Mouse (Mus musculus) embryonic facial prominence, embryonic 11.5 days (tissue): Measurements from ENCODE around the gene Trpv5. TPM values are rescaled to one million over a fixed set of nuclear protein-coding genes. Genes with fewer than 3 reads are reported as not detected.

ENCODE experiments used
- polyA plus RNA-seq: library from polyadenylated mRNA; unstranded; fragments of >200 nt; fragmentation: Nextera tagmentation; extraction: Ambion mirVana; gene quantifications from 2 replicates; pipeline ENCODE4 v1.2.1, GENCODE M21; 2014

The Trpv5 gene
- polyA plus RNA-seq, 1 experiment from 2014 or later: not detected

Other genes with a start within 250 kb of the Trpv5 start
- 0.26 TPM in 1 of 2 replicates, not detected in the other for gene Gm10334, start 234.6 kb downstream of the Trpv5 start, polyA plus RNA-seq
- not detected in 2 replicates for gene Prss1, start 221.8 kb downstream of the Trpv5 start, polyA plus RNA-seq
- gene Prss2, start 159.0 kb downstream of the Trpv5 start, polyA plus RNA-seq: not detected in 2 replicates
- gene Ephb6, start 75.3 kb downstream of the Trpv5 start, polyA plus RNA-seq: 10.0 and 11.7 TPM in 2 replicates
- gene Trpv6, start 44.4 kb downstream of the Trpv5 start, polyA plus RNA-seq: 0.26 and 0.56 TPM in 2 replicates
- gene Llcfc1, start 3.7 kb upstream of the Trpv5 start, polyA plus RNA-seq: not detected in 2 replicates
- 10.1 and 10.2 TPM in 2 replicates for gene Kel, start 23.6 kb upstream of the Trpv5 start, polyA plus RNA-seq
- not detected in 2 replicates for gene Olfr459, start 94.4 kb upstream of the Trpv5 start, polyA plus RNA-seq
- not detected in 2 replicates for gene Pip, start 166.8 kb upstream of the Trpv5 start, polyA plus RNA-seq
- gene Sval2, start 172.2 kb upstream of the Trpv5 start, polyA plus RNA-seq: not detected in 2 replicates